Comparison of ENCODE assay signal across 12 mouse cellular contexts in genomic region chr6:52894501-52894823, GRCm38 (mm10).
DNase-seq lines count a peak whose midpoint lies in the region; ATAC-seq and TF ChIP-seq lines count a peak whose summit lies in the region.
"Had no signal": no experiment of that assay in that cellular context is flagged by ENCODE, and none has a peak within 500 bp of the region (broad histone marks: within the 10 kb centered on the region; RNA-seq: fewer than 3 reads in every experiment).

No protein-coding gene starts in this region.

- peak overlapping the region; percentile 36; the same call in 1 of the 2 replicates for H3K4me2 ChIP-seq in forebrain, postnatal 0 days (ENCODE audit: low read depth)
- H3K4me2 ChIP-seq in midbrain, embryonic 16.5 days (ENCODE audit: low read length): peak overlapping the region; percentile 31
- no peak overlapping the region for H3K4me2 ChIP-seq in heart, embryonic 12.5 days
- H3K4me2 ChIP-seq: embryonic facial prominence, embryonic 13.5 days; liver, embryonic 11.5 days had no signal

- H3K4me3 ChIP-seq in layer of hippocampus, adult 2 months: no peak overlapping the region; the same call in 1 of the 2 replicates
- no peak overlapping the region for H3K4me3 ChIP-seq in embryonic facial prominence, embryonic 10.5 days
- H3K4me3 ChIP-seq in forebrain, postnatal 0 days (ENCODE audit: low read depth, low read length): peak overlapping the region; percentile 1; the same call in 1 of the 2 replicates
- H3K4me3 ChIP-seq in midbrain, embryonic 16.5 days (ENCODE audit: low read depth, low read length): no peak overlapping the region
- H3K4me3 ChIP-seq in heart, embryonic 12.5 days: no peak overlapping the region
- H3K4me3 ChIP-seq: embryonic facial prominence, embryonic 13.5 days; megakaryocyte, embryonic 14.5 days had no signal

- no peak for DNase-seq in layer of hippocampus, adult 2 months (ENCODE audit: low spot score in 2 of 2)
- DNase-seq in layer of hippocampus, adult 9-11 months: no peak
- DNase-seq in embryonic facial prominence, embryonic 10.5 days (ENCODE audit: low spot score): peak; percentile 28
- peak; percentile 26 for DNase-seq in forebrain, postnatal 0 days
- DNase-seq in adrenal gland, adult (ENCODE audit: inconsistent age in 2 of 2, low spot score in 1 of 2): no peak
- DNase-seq in kidney, postnatal 10 days: no peak
- DNase-seq: heart, postnatal 36 days had no signal

- 65% methylated on average over 13 of the region's 13 CpGs for WGBS in embryonic facial prominence, embryonic 10.5 days
- 11% methylated on average over 13 of the region's 13 CpGs for WGBS in forebrain, postnatal 0 days
- 11% methylated on average over 13 of the region's 13 CpGs for WGBS in midbrain, embryonic 16.5 days
- 80% methylated on average over 13 of the region's 13 CpGs for WGBS in heart, embryonic 12.5 days

- H3K9ac ChIP-seq in forebrain, postnatal 0 days: peak overlapping the region; percentile 15; the same call in 1 of the 2 replicates
- no peak overlapping the region for H3K9ac ChIP-seq in midbrain, embryonic 16.5 days (ENCODE audit: low read depth, low read length)
- H3K9ac ChIP-seq in heart, embryonic 12.5 days: no peak overlapping the region
- H3K9ac ChIP-seq: embryonic facial prominence, embryonic 13.5 days had no signal

- H3K4me1 ChIP-seq in embryonic facial prominence, embryonic 10.5 days: peaks cover 21% of the 10 kb centered on the region
- H3K4me1 ChIP-seq in forebrain, postnatal 0 days (ENCODE audit: insufficient read depth): peaks cover 13% of the 10 kb centered on the region; the same call in 1 of the 2 replicates
- peaks cover 19% of the 10 kb centered on the region for H3K4me1 ChIP-seq in midbrain, embryonic 16.5 days (ENCODE audit: control insufficient read depth, insufficient read depth, low read length)
- H3K4me1 ChIP-seq in heart, embryonic 12.5 days (replicated peaks): 0 out of 2 replicates have a peak, but pooled peaks cover 6% of the 10 kb centered on the region
- H3K4me1 ChIP-seq: megakaryocyte, embryonic 14.5 days had no signal

- ATAC-seq in forebrain, postnatal 0 days: peak; percentile 32
- peak; percentile 49 for ATAC-seq in midbrain, embryonic 16.5 days
- no peak for ATAC-seq in heart, embryonic 12.5 days (ENCODE audit: insufficient number of reproducible peaks, low FRiP score)

- 0 out of 2 replicates have a peak overlapping the region, but pooled peaks have one; percentile 8 for H3K27ac ChIP-seq in layer of hippocampus, adult 2 months
- no peak overlapping the region for H3K27ac ChIP-seq in embryonic facial prominence, embryonic 10.5 days (replicated peaks)
- H3K27ac ChIP-seq in forebrain, postnatal 0 days (ENCODE audit: low read depth, low read length): 0 out of 2 replicates have a peak overlapping the region, but pooled peaks have one; percentile 2
- H3K27ac ChIP-seq in midbrain, embryonic 16.5 days (ENCODE audit: low read length): 0 out of 2 replicates have a peak overlapping the region, but pooled peaks have one; percentile 2
- no peak overlapping the region for H3K27ac ChIP-seq in heart, embryonic 12.5 days (ENCODE audit: poor library complexity, severe bottlenecking)
- H3K27ac ChIP-seq: embryonic facial prominence, embryonic 13.5 days had no signal

- H3K27me3 ChIP-seq in embryonic facial prominence, embryonic 10.5 days (replicated peaks; ENCODE audit: low read depth, poor library complexity, severe bottlenecking): no peaks in the 10 kb centered on the region
- no peaks in the 10 kb centered on the region for H3K27me3 ChIP-seq in forebrain, postnatal 0 days (ENCODE audit: insufficient read depth, low read length)
- no peaks in the 10 kb centered on the region for H3K27me3 ChIP-seq in midbrain, embryonic 16.5 days (ENCODE audit: control insufficient read depth, insufficient read depth, low read depth, low read length)
- H3K27me3 ChIP-seq in heart, embryonic 12.5 days (replicated peaks): no peaks in the 10 kb centered on the region
- H3K27me3 ChIP-seq: embryonic facial prominence, embryonic 13.5 days had no signal

- TF ChIP-seq CTCF in layer of hippocampus, adult 2 months (conservative IDR thresholded peaks at IDR 0.05): no peak
- no peak for TF ChIP-seq CTCF in forebrain, postnatal 0 days (IDR thresholded peaks at IDR 0.05; ENCODE audit: low read depth)

- H3K36me3 ChIP-seq in embryonic facial prominence, embryonic 10.5 days (replicated peaks): no peaks in the 10 kb centered on the region
- H3K36me3 ChIP-seq in forebrain, postnatal 0 days (ENCODE audit: insufficient read depth): no peaks in the 10 kb centered on the region
- H3K36me3 ChIP-seq in midbrain, embryonic 16.5 days (ENCODE audit: control insufficient read depth, insufficient read depth, low read length): no peaks in the 10 kb centered on the region
- H3K36me3 ChIP-seq in heart, embryonic 12.5 days: no peaks in the 10 kb centered on the region
- H3K36me3 ChIP-seq: embryonic facial prominence, embryonic 13.5 days had no signal

- no peaks in the 10 kb centered on the region for H3K9me3 ChIP-seq in embryonic facial prominence, embryonic 10.5 days
- no peaks in the 10 kb centered on the region for H3K9me3 ChIP-seq in forebrain, postnatal 0 days (ENCODE audit: low read length)
- no peaks in the 10 kb centered on the region for H3K9me3 ChIP-seq in midbrain, embryonic 16.5 days (replicated peaks; ENCODE audit: control insufficient read depth, low read length, poor library complexity, severe bottlenecking)
- H3K9me3 ChIP-seq in heart, embryonic 12.5 days (replicated peaks): no peaks in the 10 kb centered on the region
- H3K9me3 ChIP-seq: embryonic facial prominence, embryonic 13.5 days; megakaryocyte, embryonic 14.5 days had no signal

Comparison
In these comparisons a context has a peak if more than half of its experiments do, and no peak if none do; other contexts are left out.
1. DNase-seq: peak in embryonic facial prominence, embryonic 10.5 days (single experiment) and forebrain, postnatal 0 days (single experiment); none in layer of hippocampus, adult 2 months (0 of 2), layer of hippocampus, adult 9-11 months (single experiment), adrenal gland, adult (0 of 2) and kidney, postnatal 10 days (single experiment).
2. H3K27ac ChIP-seq: peak in layer of hippocampus, adult 2 months (single experiment), forebrain, postnatal 0 days (single experiment) and midbrain, embryonic 16.5 days (single experiment); none in embryonic facial prominence, embryonic 10.5 days (single experiment) and heart, embryonic 12.5 days (single experiment).